Mouse (Mus musculus) lung, postnatal 0 days (tissue): Measurements from ENCODE around the gene Chpf2.

Experiments
- CTCF ChIP-seq: IDR thresholded peaks from 2 replicates; pipeline ENCODE4 v1.5.1; 2016; ENCODE audit warnings: antibody characterized with exemption, mild to moderate bottlenecking
- EP300 ChIP-seq: IDR thresholded peaks from 2 replicates; pipeline ENCODE4 v1.6.1; 2016; ENCODE audit warnings: antibody characterized with exemption, mild to moderate bottlenecking, control low read depth

GRCm38 (mm10) chr5:24638131-24638530 lies 51.6 kb downstream of the Chpf2 start:
- TF ChIP-seq CTCF (no peak), EP300 (no peak)
